Mouse (Mus musculus): ENCODE measurements around the gene Nek7.

DNA sequence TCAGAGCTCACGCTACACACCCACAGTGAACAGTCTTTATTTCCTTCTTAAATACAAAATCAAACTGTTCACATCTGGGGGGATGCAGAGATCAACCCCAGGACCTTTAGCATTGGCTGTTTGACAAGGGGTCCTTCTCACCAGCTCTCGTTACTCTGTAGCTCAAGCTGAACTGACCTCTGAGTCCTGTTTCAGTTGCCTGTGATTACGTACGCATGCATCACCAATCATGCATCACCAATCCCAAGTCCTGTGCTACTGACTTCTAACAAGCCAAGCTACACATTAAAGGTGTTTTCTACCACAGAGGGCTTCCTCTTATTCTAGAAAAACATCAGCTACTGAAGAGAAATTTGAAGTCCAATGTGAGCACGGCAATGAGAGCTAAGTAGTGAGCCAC lies 65.0 kb downstream of the Nek7 start:
- TF ChIP-seq GATA1 (IDR thresholded peaks at IDR 0.05; ENCODE audit: borderline replicate concordance, low read length) (no peak), FLI1 (IDR thresholded peaks at IDR 0.05; ENCODE audit: low read length) (no peak)

All from megakaryocyte, embryonic 14.5 days (primary cell).